In genomic region chr4:155593780-155594179, GRCm38 (mm10) we compare ENCODE assay signal across 33 mouse cellular contexts. TPM values are rescaled to one million over a fixed set of nuclear protein-coding genes. Genes with fewer than 3 reads are reported as not detected.
A peak's percentile ranks its signal among the peaks of the same experiment; 100 is the strongest.
DNase-seq lines count a peak whose midpoint lies in the region; ATAC-seq and TF ChIP-seq lines count a peak whose summit lies in the region.
"Had no signal": no experiment of that assay in that cellular context is flagged by ENCODE, and none has a peak within 500 bp of the region (broad histone marks: within the 10 kb centered on the region; RNA-seq: fewer than 3 reads in every experiment).

No protein-coding gene starts in this region.

- no peak for TF ChIP-seq CTCF in midbrain, postnatal 0 days (IDR thresholded peaks at IDR 0.05)

- no peaks in the 10 kb centered on the region for H3K4me1 ChIP-seq in midbrain, postnatal 0 days (ENCODE audit: insufficient read depth, low read length)
- no peaks in the 10 kb centered on the region for H3K4me1 ChIP-seq in midbrain, embryonic 14.5 days (ENCODE audit: control insufficient read depth, insufficient read depth, low read length)
- H3K4me1 ChIP-seq: embryonic facial prominence, embryonic 13.5 days; forebrain, embryonic 12.5 days; forebrain, embryonic 15.5 days; heart, embryonic 10.5 days had no signal

- H3K9me3 ChIP-seq in midbrain, postnatal 0 days (ENCODE audit: low read length): no peaks in the 10 kb centered on the region
- no peaks in the 10 kb centered on the region for H3K9me3 ChIP-seq in midbrain, embryonic 14.5 days (ENCODE audit: control insufficient read depth, low read length)
- H3K9me3 ChIP-seq: embryonic facial prominence, embryonic 10.5 days; embryonic facial prominence, embryonic 13.5 days; forebrain, embryonic 12.5 days; forebrain, embryonic 15.5 days; heart, embryonic 10.5 days; heart, embryonic 13.5 days had no signal

- WGBS in midbrain, postnatal 0 days: 61% methylated on average over 1 of the region's 1 CpGs
- WGBS in midbrain, embryonic 14.5 days: 54% methylated on average over 1 of the region's 1 CpGs

- H3K27me3 ChIP-seq in midbrain, postnatal 0 days (ENCODE audit: insufficient read depth, low read length): no peaks in the 10 kb centered on the region
- no peaks in the 10 kb centered on the region for H3K27me3 ChIP-seq in midbrain, embryonic 14.5 days (ENCODE audit: control insufficient read depth, insufficient read depth, low read length)
- H3K27me3 ChIP-seq: embryonic facial prominence, embryonic 13.5 days; forebrain, embryonic 12.5 days; forebrain, embryonic 15.5 days; heart, embryonic 13.5 days had no signal

- H3K9ac ChIP-seq in midbrain, postnatal 0 days (replicated peaks; ENCODE audit: low read length, poor library complexity, severe bottlenecking): no peak overlapping the region
- H3K9ac ChIP-seq in midbrain, embryonic 14.5 days (replicated peaks; ENCODE audit: low read length): no peak overlapping the region
- H3K9ac ChIP-seq: embryonic facial prominence, embryonic 13.5 days; forebrain, embryonic 12.5 days; forebrain, embryonic 15.5 days; heart, embryonic 13.5 days; hindbrain, embryonic 14.5 days had no signal

- no peak overlapping the region for H3K27ac ChIP-seq in midbrain, postnatal 0 days (ENCODE audit: low read depth, low read length)
- H3K27ac ChIP-seq in midbrain, embryonic 14.5 days (replicated peaks; ENCODE audit: low read depth, low read length): no peak overlapping the region
- H3K27ac ChIP-seq: embryonic facial prominence, embryonic 10.5 days; embryonic facial prominence, embryonic 13.5 days; forebrain, embryonic 12.5 days; forebrain, embryonic 15.5 days; heart, adult 2 months; heart, embryonic 10.5 days; heart, embryonic 13.5 days; hindbrain, embryonic 14.5 days; hindbrain, postnatal 0 days had no signal

- no peak overlapping the region for H3K4me2 ChIP-seq in midbrain, postnatal 0 days (ENCODE audit: low read depth, low read length, poor library complexity, severe bottlenecking)
- H3K4me2 ChIP-seq in midbrain, embryonic 14.5 days (ENCODE audit: low read length): no peak overlapping the region
- H3K4me2 ChIP-seq: embryonic facial prominence, embryonic 13.5 days; forebrain, embryonic 12.5 days; forebrain, embryonic 15.5 days; heart, embryonic 13.5 days; hindbrain, embryonic 14.5 days had no signal

- ATAC-seq in midbrain, postnatal 0 days (ENCODE audit: low FRiP score): no peak
- no peak for ATAC-seq in midbrain, embryonic 14.5 days (ENCODE audit: low FRiP score, low TSS enrichment)
- ATAC-seq: activated CD4-positive, CD25-positive, alpha-beta regulatory T cell, adult 4 months; forebrain, embryonic 15.5 days; hindbrain, postnatal 0 days; inflammation-experienced regulatory T-cells, adult 6 months had no signal

- peaks cover 21% of the 10 kb centered on the region for H3K36me3 ChIP-seq in midbrain, postnatal 0 days (ENCODE audit: insufficient read depth, low read length)
- peaks cover 23% of the 10 kb centered on the region for H3K36me3 ChIP-seq in midbrain, embryonic 14.5 days (ENCODE audit: control insufficient read depth, insufficient read depth, low read length)

- H3K4me3 ChIP-seq in midbrain, postnatal 0 days (ENCODE audit: low read depth, low read length): no peak overlapping the region
- H3K4me3 ChIP-seq in midbrain, embryonic 14.5 days (replicated peaks; ENCODE audit: low read depth, low read length): no peak overlapping the region
- H3K4me3 ChIP-seq: embryonic facial prominence, embryonic 10.5 days; embryonic facial prominence, embryonic 13.5 days; erythroblast, embryonic 14.5 days; forebrain, embryonic 12.5 days; forebrain, embryonic 15.5 days; heart, adult 2 months; heart, embryonic 10.5 days; heart, embryonic 13.5 days had no signal

- peak; percentile 20 to 29 for DNase-seq in cerebellum, postnatal 10 days
- DNase-seq in cerebellum, adult 9-10 months: no peak
- DNase-seq in midbrain, postnatal 0 days (ENCODE audit: low spot score): peak; percentile 10
- DNase-seq in midbrain, embryonic 14.5 days: no peak
- peak; percentile 26 for DNase-seq in lung, postnatal 10 days
- no peak for DNase-seq in layer of hippocampus, postnatal 10 days (ENCODE audit: low spot score in 2 of 2)
- no peak for DNase-seq in left cerebral cortex, adult 18-20 months (ENCODE audit: low spot score in 2 of 2)
- DNase-seq: adrenal gland, postnatal 25 days; cerebellum, adult 18-20 months; cerebellum, adult 9-11 months; cerebellum, postnatal 36 days; embryo, embryonic 11 days; gastrocnemius, postnatal 25 days; heart, adult 2 months; heart, postnatal 14 days; heart, postnatal 4 days had no signal

RNA-seq across cellular contexts. Expression of gene Slc35e2, which starts 7.4 kb away (rescaled TPM):
- total RNA-seq in midbrain, postnatal 0 days (2014; rRNA removed): 65.1 and 74.9 TPM in 2 replicates
- 14.7 and 14.8 TPM in 2 replicates for polyA plus RNA-seq in midbrain, postnatal 0 days (2015; fragmentation: Nextera tagmentation; extraction: Ambion mirVana)
- 15.6 and 19.9 TPM in 2 replicates for polyA plus RNA-seq in midbrain, embryonic 14.5 days (2014; fragmentation: Nextera tagmentation; extraction: Ambion mirVana)
- 10 to 100 TPM; 37.9 to 38.6 TPM for total RNA-seq in layer of hippocampus, postnatal 10 days (2021)
- 10 to 100 TPM; 47.2 to 48.9 TPM for total RNA-seq in left cerebral cortex, adult 18-20 months (2021)

RNA-seq across cellular contexts. Expression of gene Cdk11b, which starts 30.9 kb away (rescaled TPM):
- 15.2 and 25.3 TPM in 2 replicates for total RNA-seq in midbrain, postnatal 0 days (2014; rRNA removed)
- 60.2 and 64.1 TPM in 2 replicates for polyA plus RNA-seq in midbrain, postnatal 0 days (2015; fragmentation: Nextera tagmentation; extraction: Ambion mirVana)
- 49.4 and 49.9 TPM in 2 replicates for polyA plus RNA-seq in midbrain, embryonic 14.5 days (2014; fragmentation: Nextera tagmentation; extraction: Ambion mirVana)
- total RNA-seq in layer of hippocampus, postnatal 10 days (2021): 10 to 100 TPM; 53.5 to 59.7 TPM
- total RNA-seq in left cerebral cortex, adult 18-20 months (2021): 10 to 100 TPM; 47.1 to 49.4 TPM

RNA-seq across cellular contexts. Expression of gene Nadk, which starts 31.6 kb away (rescaled TPM):
- total RNA-seq in midbrain, postnatal 0 days (2014; rRNA removed): 69.1 and 81.6 TPM in 2 replicates
- 48.2 and 56.6 TPM in 2 replicates for polyA plus RNA-seq in midbrain, postnatal 0 days (2015; fragmentation: Nextera tagmentation; extraction: Ambion mirVana)
- polyA plus RNA-seq in midbrain, embryonic 14.5 days (2014; fragmentation: Nextera tagmentation; extraction: Ambion mirVana): 70.4 and 95.1 TPM in 2 replicates
- 10 to 100 TPM; 55.8 to 63.5 TPM for total RNA-seq in layer of hippocampus, postnatal 10 days (2021)
- 10 to 100 TPM; 57.5 to 57.7 TPM for total RNA-seq in left cerebral cortex, adult 18-20 months (2021)

RNA-seq across cellular contexts. Expression of gene Gm10563, which starts 51.4 kb away (rescaled TPM):
- not detected in 2 replicates for total RNA-seq in midbrain, postnatal 0 days (2014; rRNA removed)
- not detected in 2 replicates for polyA plus RNA-seq in midbrain, postnatal 0 days (2015; fragmentation: Nextera tagmentation; extraction: Ambion mirVana)
- not detected in 2 replicates for polyA plus RNA-seq in midbrain, embryonic 14.5 days (2014; fragmentation: Nextera tagmentation; extraction: Ambion mirVana)
- not detected for total RNA-seq in layer of hippocampus, postnatal 10 days (2021)
- not detected for total RNA-seq in left cerebral cortex, adult 18-20 months (2021)
- total RNA-seq: adrenal gland, postnatal 25 days; ES-E14; gastrocnemius, adult 8-10 months; gastrocnemius, postnatal 25 days; heart, adult 2 months; heart, postnatal 14 days; heart, postnatal 4 days; hindbrain, postnatal 0 days had no signal
- polyA plus RNA-seq: activated CD4-positive, CD25-positive, alpha-beta regulatory T cell, adult 4 months; cortical plate, adult 2 months; embryonic facial prominence, embryonic 10.5 days; embryonic facial prominence, embryonic 13.5 days; erythroblast, embryonic 14.5 days; forebrain, embryonic 12.5 days; forebrain, embryonic 15.5 days; gonadal fat pad, adult 2 months; heart, adult 2 months; heart, embryonic 10.5 days; heart, embryonic 13.5 days; heart, embryonic 16.5 days; hindbrain, embryonic 11.5 days; hindbrain, embryonic 14.5 days; hindbrain, postnatal 0 days had no signal

RNA-seq across cellular contexts. Expression of gene Mmp23, which starts 59.4 kb away (rescaled TPM):
- total RNA-seq in midbrain, postnatal 0 days (2014; rRNA removed): 4.1 and 6.4 TPM in 2 replicates
- 4.4 and 5.6 TPM in 2 replicates for polyA plus RNA-seq in midbrain, postnatal 0 days (2015; fragmentation: Nextera tagmentation; extraction: Ambion mirVana)
- 2.5 and 3.9 TPM in 2 replicates for polyA plus RNA-seq in midbrain, embryonic 14.5 days (2014; fragmentation: Nextera tagmentation; extraction: Ambion mirVana)
- total RNA-seq in layer of hippocampus, postnatal 10 days (2021): 1 to 10 TPM; 2.7 to 4.1 TPM
- total RNA-seq in left cerebral cortex, adult 18-20 months (2021): 1 to 10 TPM; 2.4 to 4.6 TPM
- polyA plus RNA-seq: activated CD4-positive, CD25-positive, alpha-beta regulatory T cell, adult 4 months; erythroblast, embryonic 14.5 days; inflammation-experienced regulatory T-cells, adult 6 months had no signal

Comparison
In these comparisons a context has a peak if more than half of its experiments do, and no peak if none do; other contexts are left out.
1. DNase-seq: peak in cerebellum, postnatal 10 days (2 of 2), midbrain, postnatal 0 days (single experiment) and lung, postnatal 10 days (single experiment); none in cerebellum, adult 9-10 months (single experiment), midbrain, embryonic 14.5 days (single experiment), layer of hippocampus, postnatal 10 days (0 of 2) and left cerebral cortex, adult 18-20 months (0 of 2).